Mouse (Mus musculus) heart, postnatal 0 days (tissue): ENCODE measurements at regions not wholly inside any gene's neighbourhood (a gene's known extent, or its start where the extent isn't known, plus 50 kb on each side); places are given as distances from the start of the nearest gene placed in this dataset.

ENCODE experiments used
- ATAC-seq: fragments of 200-750 bp; cut with Nextera tagmentation; 2 replicates; pipeline ENCODE4 v1.8.0; 2017; ENCODE audit warnings: low read depth, moderate number of reproducible peaks, moderate library complexity; ENCODE audit not compliant: insufficient read depth
- DNase-seq: peaks from one replicate; pipeline ENCODE4 v3.0.0-alpha.2; 2016; ENCODE audit warnings: low spot score
- H3K27ac ChIP-seq: fragments of 300-500 bp; sonication (generic); 2 replicates; pipeline ENCODE4 v1.5.1; 2014; ENCODE audit warnings: low read depth, mild to moderate bottlenecking
- H3K27me3 ChIP-seq: fragments of 300-500 bp; sonication (generic); 2 replicates; pipeline ENCODE4 v1.6.1; 2014; ENCODE audit warnings: low read length, mixed read lengths; ENCODE audit not compliant: control insufficient read depth, insufficient read depth
- H3K36me3 ChIP-seq: fragments of 300-500 bp; sonication (generic); replicated peaks from 2 replicates; pipeline ENCODE4 v1.6.1; 2014; ENCODE audit warnings: low read length, mixed read lengths; ENCODE audit not compliant: control insufficient read depth, insufficient read depth
- H3K4me1 ChIP-seq: fragments of 300-500 bp; sonication (generic); 2 replicates; pipeline ENCODE4 v1.6.1; 2014; ENCODE audit warnings: antibody characterized with exemption; ENCODE audit not compliant: control insufficient read depth, insufficient read depth
- H3K4me2 ChIP-seq: fragments of 300-500 bp; sonication (generic); 2 replicates; pipeline ENCODE4 v1.6.1; 2014; ENCODE audit warnings: low read depth, mild to moderate bottlenecking, low read length, moderate library complexity
- H3K4me3 ChIP-seq: fragments of 300-500 bp; sonication (generic); 2 replicates; pipeline ENCODE4 v1.5.1; 2014; ENCODE audit warnings: low read depth, low read length
- H3K9ac ChIP-seq: fragments of 300-500 bp; sonication (generic); replicated peaks from 2 replicates; pipeline ENCODE4 v1.6.1; 2014; ENCODE audit warnings: low read depth, low read length, mixed read lengths
- H3K9me3 ChIP-seq: fragments of 300-500 bp; sonication (generic); replicated peaks from 2 replicates; pipeline ENCODE4 v1.6.1; 2016; ENCODE audit warnings: low read length; ENCODE audit not compliant: control insufficient read depth
- CTCF ChIP-seq: IDR thresholded peaks from 2 replicates; pipeline ENCODE4 v1.5.1; 2016; ENCODE audit warnings: antibody characterized with exemption, control low read depth, low read depth
- EP300 ChIP-seq: IDR thresholded peaks from 2 replicates; pipeline ENCODE4 v1.6.1; 2016; ENCODE audit warnings: antibody characterized with exemption, low read depth
- WGBS: fragments of 180-500 bp; shearing (Covaris S2); extraction: QIAGEN DNeasy Blood & Tissue Kit; methylation state at CpG from one replicate; pipeline ENCODE4 v1.1.7; 2014; 5-methylcytosine and 5-hydroxymethylcytosine counted together

DNA sequence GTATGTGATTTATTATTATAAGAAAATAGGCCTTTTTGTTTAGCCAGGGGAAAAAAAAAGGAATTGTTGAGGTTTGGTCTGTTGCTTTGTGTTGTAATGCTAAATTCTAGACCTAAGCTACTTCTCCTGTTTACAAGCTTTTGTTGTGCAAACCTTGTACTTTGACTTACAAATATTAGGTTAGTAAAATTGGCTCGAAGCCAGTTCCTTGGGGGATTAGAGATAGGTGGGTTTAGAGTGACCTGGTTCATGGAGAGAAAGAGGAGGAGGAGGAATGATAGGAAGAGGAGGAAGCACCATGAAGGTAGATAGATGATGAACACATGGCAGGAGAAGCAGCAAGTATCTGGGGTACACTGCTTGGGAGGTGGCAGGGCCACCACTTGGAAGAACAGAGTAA, 1153.0 kb downstream of the Hace1 start:
- ATAC-seq (no peak), DNase-seq (no peak)
- no peaks in the 10 kb centered on the region for H3K36me3 ChIP-seq
- 38% methylated on average over 1 of the region's 1 CpGs for WGBS
- H3K27me3 ChIP-seq = no peaks in the 10 kb centered on the region
- no peak overlapping the region for H3K27ac ChIP-seq
- H3K4me2 ChIP-seq = no peak overlapping the region
- no peak overlapping the region for H3K9ac ChIP-seq
- H3K4me1 ChIP-seq = no peaks in the 10 kb centered on the region
- no peak overlapping the region for H3K4me3 ChIP-seq
- H3K9me3 ChIP-seq = no peaks in the 10 kb centered on the region
- TF ChIP-seq EP300 (no peak), CTCF (no peak)

- H3K4me2 ChIP-seq = no peak overlapping the region
- H3K9ac ChIP-seq = no peak overlapping the region
- H3K4me1 ChIP-seq = no peaks in the 10 kb centered on the region
- no peaks in the 10 kb centered on the region for H3K9me3 ChIP-seq
- WGBS = 22% methylated on average over 2 of the region's 2 CpGs
- no peak overlapping the region for H3K4me3 ChIP-seq
- no peak overlapping the region for H3K27ac ChIP-seq
- H3K36me3 ChIP-seq = no peaks in the 10 kb centered on the region
- no peak for TF ChIP-seq EP300
- TF ChIP-seq CTCF = no peak
- no peaks in the 10 kb centered on the region for H3K27me3 ChIP-seq
- DNase-seq = no peak
- no peak for ATAC-seq
These were observed 1156.2 kb downstream of the Hace1 start for GRCm38 (mm10) chr10:46733760-46734265.

- DNase-seq = no peak
- TF ChIP-seq CTCF (no peak), EP300 (no peak)
- WGBS = 78% methylated on average over 3 of the region's 3 CpGs
- no peak overlapping the region for H3K27ac ChIP-seq
- H3K4me2 ChIP-seq = no peak overlapping the region
- H3K4me1 ChIP-seq = no peaks in the 10 kb centered on the region
- no peaks in the 10 kb centered on the region for H3K36me3 ChIP-seq
- no peak overlapping the region for H3K9ac ChIP-seq
- no peaks in the 10 kb centered on the region for H3K27me3 ChIP-seq
- ATAC-seq = no peak
- H3K9me3 ChIP-seq = no peaks in the 10 kb centered on the region
- H3K4me3 ChIP-seq = no peak overlapping the region
These were observed 1163.5 kb downstream of the Hace1 start for GRCm38 (mm10) chr10:46741098-46741497.

- no peak for DNase-seq
- Histone ChIP-seq H3K4me2 (no peak overlapping the region), H3K4me1 (no peaks in the 10 kb centered on the region), H3K36me3 (no peaks in the 10 kb centered on the region), H3K27me3 (no peaks in the 10 kb centered on the region), H3K27ac (no peak overlapping the region), H3K9ac (no peak overlapping the region), H3K9me3 (no peaks in the 10 kb centered on the region), H3K4me3 (no peak overlapping the region)
- 56% methylated on average over 3 of the region's 3 CpGs for WGBS
- ATAC-seq = no peak
- TF ChIP-seq EP300 (no peak), CTCF (no peak)
These were observed 1164.5 kb downstream of the Hace1 start for GRCm38 (mm10) chr10:46742131-46742530.

GRCm38 (mm10) chr10:46760923-46761322, 1183.3 kb downstream of the Hace1 start:
- no peak overlapping the region for H3K9ac ChIP-seq
- ATAC-seq = no peak
- no peaks in the 10 kb centered on the region for H3K9me3 ChIP-seq
- no peaks in the 10 kb centered on the region for H3K27me3 ChIP-seq
- TF ChIP-seq CTCF (no peak), EP300 (no peak)
- H3K4me1 ChIP-seq = no peaks in the 10 kb centered on the region
- no peak overlapping the region for H3K4me2 ChIP-seq
- no peaks in the 10 kb centered on the region for H3K36me3 ChIP-seq
- no peak for DNase-seq
- no peak overlapping the region for H3K27ac ChIP-seq
- no peak overlapping the region for H3K4me3 ChIP-seq
- WGBS = 76% methylated on average over 1 of the region's 1 CpGs

DNA sequence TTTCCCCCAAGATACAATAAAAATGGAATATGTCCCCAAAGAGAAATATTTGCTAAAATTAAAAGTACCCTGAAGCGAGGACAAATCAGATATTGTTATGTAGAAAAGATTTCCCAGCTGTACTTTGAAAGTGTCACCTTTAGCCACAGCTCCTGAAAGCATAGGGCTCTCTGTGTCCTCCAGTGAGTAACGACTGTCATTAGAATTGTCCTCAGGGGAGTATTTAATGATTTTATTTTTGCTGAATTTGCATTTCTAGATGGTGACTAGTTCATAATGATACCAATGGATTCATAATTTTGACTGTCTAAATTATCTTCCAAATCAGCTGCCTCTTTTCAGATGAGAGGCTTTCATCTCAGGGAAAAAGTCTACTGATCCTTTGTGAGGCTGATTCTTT, 1201.1 kb downstream of the Hace1 start:
- no peak overlapping the region for H3K4me2 ChIP-seq
- H3K27ac ChIP-seq = no peak overlapping the region
- H3K9me3 ChIP-seq = no peaks in the 10 kb centered on the region
- H3K9ac ChIP-seq = no peak overlapping the region
- H3K36me3 ChIP-seq = no peaks in the 10 kb centered on the region
- H3K4me3 ChIP-seq = no peak overlapping the region
- H3K27me3 ChIP-seq = no peaks in the 10 kb centered on the region
- DNase-seq (no peak), ATAC-seq (no peak)
- TF ChIP-seq CTCF (no peak), EP300 (no peak)
- WGBS = 72% methylated on average over 2 of the region's 2 CpGs
- no peaks in the 10 kb centered on the region for H3K4me1 ChIP-seq
